25 mouse cellular contexts compared by ENCODE assay signal in the genomic region with DNA sequence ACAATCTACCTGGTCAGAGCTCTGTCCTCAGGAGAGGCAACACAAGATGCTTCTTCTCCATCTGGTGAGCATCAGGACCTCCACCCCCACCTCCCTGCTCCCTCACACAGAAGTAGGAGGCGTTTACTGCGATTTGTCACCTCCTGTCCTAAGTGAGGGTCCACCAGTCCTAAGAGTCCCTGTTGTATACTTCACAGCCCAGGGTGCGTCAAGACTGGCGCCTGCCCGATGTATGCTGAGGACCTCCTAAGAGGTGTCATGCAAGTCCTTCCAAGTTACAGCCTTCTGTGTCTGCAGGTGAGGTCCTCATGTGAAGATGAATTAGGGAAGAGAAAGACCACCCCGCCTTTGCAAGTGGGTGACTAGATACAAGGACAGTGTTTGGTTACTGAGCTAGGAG.
"Had no signal": no experiment of that assay in that cellular context is flagged by ENCODE, and none has a peak within 500 bp of the region (broad histone marks: within the 10 kb centered on the region; RNA-seq: fewer than 3 reads in every experiment).

No protein-coding gene starts in this region.

- H3K9ac ChIP-seq: hindbrain, embryonic 13.5 days; hindbrain, embryonic 15.5 days; intestine, embryonic 15.5 days; kidney, embryonic 15.5 days; limb, embryonic 12.5 days; liver, embryonic 13.5 days; liver, embryonic 15.5 days had no signal

- DNase-seq: gastrocnemius, postnatal 14 days; gastrocnemius, postnatal 36 days; heart, adult 18-20 months; heart, postnatal 14 days; heart, postnatal 36 days; kidney, adult 11 months; kidney, adult 2 months; kidney, postnatal 14 days; kidney, postnatal 36 days; layer of hippocampus, adult 9-11 months; layer of hippocampus, postnatal 36 days; left cerebral cortex, postnatal 4 days; liver; liver, embryonic 13.5 days had no signal

- H3K36me3 ChIP-seq: hindbrain, embryonic 13.5 days; hindbrain, embryonic 15.5 days; intestine, embryonic 15.5 days; kidney, embryonic 15.5 days; limb, embryonic 12.5 days; liver, embryonic 13.5 days; liver, embryonic 15.5 days had no signal

- H3K4me1 ChIP-seq: hindbrain, embryonic 13.5 days; hindbrain, embryonic 15.5 days; liver, embryonic 15.5 days had no signal

- H3K9me3 ChIP-seq: hindbrain, embryonic 13.5 days; hindbrain, embryonic 15.5 days; intestine, embryonic 15.5 days; kidney, embryonic 15.5 days; limb, embryonic 12.5 days; liver, embryonic 13.5 days; liver, embryonic 15.5 days had no signal

- H3K4me3 ChIP-seq: hindbrain, embryonic 13.5 days; hindbrain, embryonic 15.5 days; intestine, embryonic 15.5 days; kidney, embryonic 15.5 days; limb, embryonic 12.5 days; liver, embryonic 13.5 days; liver, embryonic 15.5 days had no signal

- ATAC-seq: forebrain, embryonic 16.5 days; hindbrain, postnatal 0 days had no signal

- H3K27me3 ChIP-seq: hindbrain, embryonic 13.5 days; hindbrain, embryonic 15.5 days; intestine, embryonic 15.5 days; kidney, embryonic 15.5 days; liver, embryonic 13.5 days; liver, embryonic 15.5 days had no signal

- H3K27ac ChIP-seq: hindbrain, embryonic 13.5 days; hindbrain, embryonic 15.5 days; hindbrain, postnatal 0 days; intestine, embryonic 15.5 days; kidney, postnatal 0 days; limb, embryonic 12.5 days; liver, embryonic 13.5 days; liver, embryonic 15.5 days had no signal

- H3K4me2 ChIP-seq: heart, embryonic 11.5 days; hindbrain, embryonic 13.5 days; hindbrain, embryonic 15.5 days; intestine, embryonic 15.5 days; kidney, embryonic 15.5 days; limb, embryonic 12.5 days; liver, embryonic 11.5 days; liver, embryonic 13.5 days; liver, embryonic 15.5 days had no signal
